Mouse (Mus musculus): ENCODE measurements around the gene Sigirr. TPM values are rescaled to one million over a fixed set of nuclear protein-coding genes. Genes with fewer than 3 reads are reported as not detected.
A peak's percentile ranks its signal among the peaks of the same experiment; 100 is the strongest.

Sigirr gene
- polyA plus RNA-seq, 1 experiment from 2014 or later: 16.5 TPM

GRCm38 (mm10) chr7:141094487-141095205 is 5.7 kb downstream of the Sigirr start:
- H3K9me3 ChIP-seq (replicated peaks): no peaks in the 10 kb centered on the region
- 0 out of 2 replicates have a peak overlapping the region, but pooled peaks have one; percentile 57 for H3K9ac ChIP-seq
- 0 out of 2 replicates have a peak overlapping the region, but pooled peaks have one; percentile 13 for H3K4me3 ChIP-seq
- peaks cover 4% of the 10 kb centered on the region; the same call in 1 of the 2 replicates for H3K36me3 ChIP-seq
- ATAC-seq: no peak
- peak overlapping the region; percentile 58 for H3K4me2 ChIP-seq
- H3K4me1 ChIP-seq: peaks cover 61% of the 10 kb centered on the region
- peaks cover 37% of the 10 kb centered on the region for H3K27me3 ChIP-seq (replicated peaks)
- 62% methylated on average over 15 of the region's 15 CpGs for WGBS (ENCODE audit: insufficient replicate concordance)
- H3K27ac ChIP-seq: peak overlapping the region; percentile 77

DNA sequence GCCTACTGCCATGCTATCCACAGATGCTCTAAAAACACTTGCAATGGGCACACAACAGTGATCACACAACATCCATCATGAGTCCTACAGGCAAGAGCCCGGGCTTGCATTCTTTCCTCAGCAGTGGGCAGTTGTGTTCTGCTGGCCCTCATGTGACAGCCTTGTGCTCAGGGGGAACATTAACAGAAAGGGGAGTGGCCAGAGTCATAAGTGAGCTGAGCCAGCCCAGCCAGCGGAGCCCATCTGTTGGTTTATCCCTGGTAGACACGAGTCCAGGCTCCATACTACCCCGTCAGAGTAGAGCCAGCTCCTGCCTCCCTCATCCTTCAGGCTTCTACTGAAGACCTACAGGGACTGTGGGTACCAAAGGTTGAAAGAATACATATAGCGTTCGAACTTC is 6.4 kb downstream of the Sigirr start:
- H3K4me1 ChIP-seq: peaks cover 57% of the 10 kb centered on the region
- H3K9ac ChIP-seq: no peak overlapping the region
- H3K27ac ChIP-seq: peak overlapping the region; percentile 77
- no peak overlapping the region for H3K4me3 ChIP-seq
- 73% methylated on average over 6 of the region's 6 CpGs for WGBS (ENCODE audit: insufficient replicate concordance)
- H3K27me3 ChIP-seq (replicated peaks): peaks cover 37% of the 10 kb centered on the region
- H3K9me3 ChIP-seq (replicated peaks): no peaks in the 10 kb centered on the region
- peak overlapping the region; percentile 58 for H3K4me2 ChIP-seq
- ATAC-seq: no peak
- peaks cover 4% of the 10 kb centered on the region; the same call in 1 of the 2 replicates for H3K36me3 ChIP-seq

GRCm38 (mm10) chr7:141092051-141092735 is 8.2 kb downstream of the Sigirr start:
- Histone ChIP-seq H3K4me2 (peak overlapping the region; percentile 66), H3K9ac (peak overlapping the region; percentile 54), H3K36me3 (peaks cover 4% of the 10 kb centered on the region; the same call in 1 of the 2 replicates), H3K27me3 (replicated peaks) (peaks cover 45% of the 10 kb centered on the region), H3K4me1 (peaks cover 62% of the 10 kb centered on the region), H3K27ac (peak overlapping the region; percentile 57), H3K4me3 (peak overlapping the region; percentile 37), H3K9me3 (replicated peaks) (no peaks in the 10 kb centered on the region)
- ATAC-seq: peak; percentile 90
- WGBS (ENCODE audit: insufficient replicate concordance): 12% methylated on average over 37 of the region's 37 CpGs

DNA sequence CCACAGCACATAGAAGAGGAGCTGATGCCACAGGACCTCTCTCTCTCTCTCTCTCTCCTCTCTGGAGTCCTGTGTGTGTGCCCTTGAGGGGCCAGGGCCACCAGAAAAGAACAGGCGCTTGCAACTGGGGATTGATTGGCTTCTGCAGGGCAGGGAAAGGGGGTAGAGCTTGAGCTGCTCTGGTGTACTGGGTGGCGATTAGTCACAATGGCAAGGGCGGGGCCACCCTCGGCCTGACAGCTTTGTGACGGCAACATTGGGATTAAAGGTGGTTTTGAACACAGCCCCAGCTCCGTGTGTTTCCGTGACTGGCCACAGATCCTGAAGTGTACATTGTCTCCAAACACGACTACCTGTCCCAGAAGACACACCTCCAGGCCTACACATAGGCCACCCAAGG is 10.1 kb downstream of the Sigirr start:
- WGBS (ENCODE audit: insufficient replicate concordance): 60% methylated on average over 8 of the region's 8 CpGs
- Histone ChIP-seq H3K9ac (no peak overlapping the region), H3K9me3 (replicated peaks) (no peaks in the 10 kb centered on the region), H3K27ac (no peak overlapping the region), H3K4me3 (no peak overlapping the region), H3K36me3 (peaks cover 4% of the 10 kb centered on the region; the same call in 1 of the 2 replicates), H3K4me2 (no peak overlapping the region), H3K4me1 (peaks cover 42% of the 10 kb centered on the region), H3K27me3 (replicated peaks) (peaks cover 60% of the 10 kb centered on the region)
- no peak for ATAC-seq

GRCm38 (mm10) chr7:141088473-141088872 is 11.9 kb downstream of the Sigirr start:
- no peaks in the 10 kb centered on the region for H3K9me3 ChIP-seq (replicated peaks)
- no peak for ATAC-seq
- peaks cover 60% of the 10 kb centered on the region for H3K27me3 ChIP-seq (replicated peaks)
- peaks cover 4% of the 10 kb centered on the region; the same call in 1 of the 2 replicates for H3K36me3 ChIP-seq
- no peak overlapping the region for H3K27ac ChIP-seq
- peak overlapping the region; percentile 52 for H3K4me2 ChIP-seq
- 0 out of 2 replicates have a peak overlapping the region, but pooled peaks have one; percentile 7 for H3K4me3 ChIP-seq
- peaks cover 32% of the 10 kb centered on the region for H3K4me1 ChIP-seq
- WGBS (ENCODE audit: insufficient replicate concordance): 8% methylated on average over 18 of the region's 18 CpGs
- no peak overlapping the region for H3K9ac ChIP-seq

DNA sequence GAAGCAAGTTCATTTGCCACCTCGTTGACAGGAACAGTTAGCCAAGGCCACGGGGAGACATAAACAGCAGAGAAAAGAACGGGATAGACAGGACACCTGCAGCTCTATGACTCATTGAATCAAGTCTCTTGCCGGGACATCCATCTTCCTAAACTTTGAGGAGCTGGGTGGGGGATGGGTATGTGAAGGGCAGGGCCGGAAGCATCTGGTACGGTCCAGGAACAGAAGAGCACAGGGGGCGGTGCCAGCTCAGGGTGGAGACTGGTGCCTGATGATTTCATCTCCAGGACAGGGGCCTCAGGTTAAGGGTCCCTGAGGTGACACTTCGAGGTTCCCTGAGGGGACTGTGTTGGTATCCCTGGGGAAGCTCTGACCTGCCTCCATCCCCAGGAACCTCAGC is 12.5 kb downstream of the Sigirr start:
- peaks cover 4% of the 10 kb centered on the region; the same call in 1 of the 2 replicates for H3K36me3 ChIP-seq
- no peaks in the 10 kb centered on the region for H3K9me3 ChIP-seq (replicated peaks)
- WGBS (ENCODE audit: insufficient replicate concordance): 17% methylated on average over 8 of the region's 8 CpGs
- H3K4me2 ChIP-seq: peak overlapping the region; percentile 52
- no peak overlapping the region for H3K9ac ChIP-seq
- no peak for ATAC-seq
- H3K27me3 ChIP-seq (replicated peaks): peaks cover 64% of the 10 kb centered on the region
- 0 out of 2 replicates have a peak overlapping the region, but pooled peaks have one; percentile 7 for H3K4me3 ChIP-seq
- H3K27ac ChIP-seq: no peak overlapping the region
- H3K4me1 ChIP-seq: peaks cover 27% of the 10 kb centered on the region

DNA sequence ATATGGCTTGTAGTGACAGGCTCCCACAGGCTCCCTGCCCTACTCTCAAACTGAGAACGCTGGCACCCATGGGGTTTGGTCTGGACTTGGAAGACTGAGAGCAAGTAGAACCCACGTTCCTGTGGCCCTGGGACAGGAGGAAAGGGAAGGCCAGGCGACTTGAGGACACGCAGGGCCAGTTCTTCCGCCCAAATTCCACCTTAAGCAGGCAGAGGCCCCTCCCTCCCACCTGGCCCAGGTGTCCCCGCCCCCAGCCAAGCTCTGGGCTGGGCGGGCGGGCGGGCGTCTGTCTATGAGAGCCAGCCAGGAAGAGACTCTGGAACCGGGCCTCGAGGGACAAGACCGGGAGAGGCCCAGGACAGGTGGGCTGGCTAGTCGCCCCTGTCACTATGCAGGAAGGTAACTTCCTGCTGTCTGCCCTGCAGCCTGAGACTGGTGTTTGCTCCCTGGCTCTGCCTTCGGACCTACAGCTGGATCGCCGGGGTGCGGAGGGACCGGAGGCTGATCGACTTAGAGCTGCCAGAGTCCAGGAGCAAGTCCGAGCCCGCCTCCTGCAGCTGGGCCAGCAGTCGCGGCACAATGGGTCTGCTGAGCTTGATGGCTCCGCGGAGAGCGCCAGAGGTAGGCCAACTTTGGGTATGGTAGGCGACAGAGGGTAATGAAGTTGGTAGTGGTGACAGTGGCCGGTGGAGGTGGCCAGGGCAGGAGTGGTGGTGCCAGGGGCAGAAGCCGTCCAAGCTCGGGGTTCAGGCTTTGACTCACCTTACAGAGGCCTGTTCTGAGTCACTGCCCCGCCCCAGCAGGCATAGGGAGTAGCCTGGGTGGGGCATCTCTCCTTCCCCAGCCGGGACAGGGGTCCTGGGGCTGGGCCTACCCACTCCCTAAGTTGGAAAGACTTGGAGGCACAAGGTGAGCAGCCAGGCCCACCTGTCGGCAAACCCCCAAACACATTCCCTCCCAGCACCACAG is 20.6 kb downstream of the Sigirr start:
- ATAC-seq: no peak
- H3K4me2 ChIP-seq: no peak overlapping the region
- H3K27me3 ChIP-seq (replicated peaks): peaks cover 70% of the 10 kb centered on the region
- H3K36me3 ChIP-seq: no peaks in the 10 kb centered on the region
- H3K27ac ChIP-seq: no peak overlapping the region
- H3K4me1 ChIP-seq: 0 out of 2 replicates have a peak, but pooled peaks cover 7% of the 10 kb centered on the region
- no peaks in the 10 kb centered on the region for H3K9me3 ChIP-seq (replicated peaks)
- 35% methylated on average over 34 of the region's 34 CpGs for WGBS (ENCODE audit: insufficient replicate concordance)
- 0 out of 2 replicates have a peak overlapping the region, but pooled peaks have one; percentile 5 for H3K9ac ChIP-seq
- H3K4me3 ChIP-seq: no peak overlapping the region

DNA sequence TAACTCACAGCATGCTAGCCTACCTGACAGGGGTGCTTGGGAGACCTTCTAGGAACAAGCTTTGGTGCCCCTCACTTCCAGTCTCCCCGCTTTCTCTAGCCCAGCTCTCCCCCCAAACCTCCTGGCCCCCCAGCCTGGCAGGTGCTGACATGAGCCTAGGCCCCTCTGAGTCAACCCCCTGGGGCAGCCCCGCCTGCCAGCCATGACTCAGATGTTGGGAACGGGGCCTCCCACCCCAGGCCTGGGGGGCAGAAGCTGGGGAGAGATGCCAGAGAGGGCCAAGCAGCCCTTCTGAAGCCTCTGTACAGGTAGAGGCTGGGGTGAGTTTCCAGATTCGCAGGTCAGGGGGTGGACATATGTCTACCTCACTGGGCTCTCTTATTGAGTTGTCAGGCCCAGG is 21.5 kb downstream of the Sigirr start:
- Histone ChIP-seq H3K4me3 (no peak overlapping the region), H3K4me1 (0 out of 2 replicates have a peak, but pooled peaks cover 7% of the 10 kb centered on the region), H3K9ac (0 out of 2 replicates have a peak overlapping the region, but pooled peaks have one; percentile 17), H3K27me3 (replicated peaks) (peaks cover 78% of the 10 kb centered on the region), H3K9me3 (replicated peaks) (no peaks in the 10 kb centered on the region), H3K36me3 (no peaks in the 10 kb centered on the region), H3K27ac (no peak overlapping the region), H3K4me2 (no peak overlapping the region)
- no peak for ATAC-seq
- 55% methylated on average over 4 of the region's 4 CpGs for WGBS (ENCODE audit: insufficient replicate concordance)

- ATAC-seq: no peak
- Histone ChIP-seq H3K27me3 (replicated peaks) (peaks cover 84% of the 10 kb centered on the region), H3K4me1 (0 out of 2 replicates have a peak, but pooled peaks cover 7% of the 10 kb centered on the region), H3K4me2 (no peak within 1 kb of the TSS), H3K9me3 (replicated peaks) (no peaks in the 10 kb centered on the region), H3K4me3 (no peak within 1 kb of the TSS), H3K27ac (no peak within 1 kb of the TSS), H3K9ac (0 out of 2 replicates have a peak within 1 kb of the TSS, but pooled peaks have one; percentile 17), H3K36me3 (no peaks in the 10 kb centered on the region)
- WGBS (ENCODE audit: insufficient replicate concordance): 75% methylated on average over 15 of the region's 15 CpGs
Measured at GRCm38 (mm10) chr7:141077841-141078240, 22.5 kb downstream of the Sigirr start, which contains the start of gene Pkp3. Gene Pkp3, plus strand, starts transcription at chr7:141078218.

DNA sequence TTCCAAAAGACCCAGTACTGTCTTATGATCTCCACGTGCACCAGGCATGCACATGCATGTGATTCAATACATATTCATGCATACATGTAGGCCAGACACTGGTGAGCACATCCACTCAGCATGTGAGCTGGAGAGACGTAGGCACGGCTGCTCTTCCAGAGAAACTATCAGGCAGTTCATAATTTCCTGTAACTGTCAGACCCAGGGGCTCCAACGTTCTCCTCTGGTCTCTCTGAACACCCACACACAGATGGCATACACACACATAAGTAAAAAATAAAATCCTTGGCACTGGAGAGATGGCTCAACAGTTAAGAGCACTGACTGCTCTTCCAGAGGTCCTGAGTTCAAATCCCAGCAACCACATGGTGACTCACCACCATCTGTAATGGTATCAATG is 26.6 kb downstream of the Sigirr start:
- H3K4me3 ChIP-seq: no peak overlapping the region
- H3K36me3 ChIP-seq: no peaks in the 10 kb centered on the region
- no peak overlapping the region for H3K27ac ChIP-seq
- peaks cover 84% of the 10 kb centered on the region for H3K27me3 ChIP-seq (replicated peaks)
- H3K9me3 ChIP-seq (replicated peaks): no peaks in the 10 kb centered on the region
- peaks cover 21% of the 10 kb centered on the region; the same call in 1 of the 2 replicates for H3K4me1 ChIP-seq
- 47% methylated on average over 4 of the region's 4 CpGs for WGBS (ENCODE audit: insufficient replicate concordance)
- no peak overlapping the region for H3K9ac ChIP-seq
- H3K4me2 ChIP-seq: no peak overlapping the region
- no peak for ATAC-seq

Measured in liver, embryonic 12.5 days (tissue).